Mouse (Mus musculus): ENCODE data around the gene Arap1. TPM values are rescaled to one million over a fixed set of nuclear protein-coding genes. Genes with fewer than 3 reads are reported as not detected.

Gene Arap1
- total and polyA plus RNA-seq, 2 experiments from 2014 or later: 10.5 to 14.3 TPM

- no peaks in the 10 kb centered on the region for H3K9me3 ChIP-seq (ENCODE audit: low read length)
- H3K36me3 ChIP-seq (ENCODE audit: insufficient read depth): no peaks in the 10 kb centered on the region
- TF ChIP-seq CTCF (IDR thresholded peaks at IDR 0.05; ENCODE audit: low read depth): no peak
- H3K27me3 ChIP-seq (ENCODE audit: insufficient read depth, low read length): 0 out of 2 replicates have a peak, but pooled peaks cover 4% of the 10 kb centered on the region
- ATAC-seq: no peak
- H3K4me2 ChIP-seq (ENCODE audit: low read depth): no peak overlapping the region
- no peak overlapping the region for H3K4me3 ChIP-seq (ENCODE audit: low read depth, low read length)
- H3K27ac ChIP-seq (ENCODE audit: low read depth, low read length): no peak overlapping the region
- H3K9ac ChIP-seq: no peak overlapping the region
- no peak for DNase-seq
- 0 out of 2 replicates have a peak, but pooled peaks cover 4% of the 10 kb centered on the region for H3K4me1 ChIP-seq (ENCODE audit: insufficient read depth)
- 65% methylated on average over 4 of the region's 4 CpGs for WGBS
Measured at GRCm38 (mm10) chr7:101318848-101319247, 29.0 kb upstream of the Arap1 start.

GRCm38 (mm10) chr7:101319796-101320195 lies 28.1 kb upstream of the Arap1 start:
- WGBS: 90% methylated on average over 1 of the region's 1 CpGs
- H3K36me3 ChIP-seq (ENCODE audit: insufficient read depth): no peaks in the 10 kb centered on the region
- H3K4me1 ChIP-seq (ENCODE audit: insufficient read depth): 0 out of 2 replicates have a peak, but pooled peaks cover 4% of the 10 kb centered on the region
- 0 out of 2 replicates have a peak, but pooled peaks cover 4% of the 10 kb centered on the region for H3K27me3 ChIP-seq (ENCODE audit: insufficient read depth, low read length)
- ATAC-seq (no peak), DNase-seq (no peak)
- no peak overlapping the region for H3K27ac ChIP-seq (ENCODE audit: low read depth, low read length)
- no peak overlapping the region for H3K4me2 ChIP-seq (ENCODE audit: low read depth)
- no peak overlapping the region for H3K9ac ChIP-seq
- TF ChIP-seq CTCF (IDR thresholded peaks at IDR 0.05; ENCODE audit: low read depth): no peak
- no peaks in the 10 kb centered on the region for H3K9me3 ChIP-seq (ENCODE audit: low read length)
- H3K4me3 ChIP-seq (ENCODE audit: low read depth, low read length): no peak overlapping the region

- Histone ChIP-seq H3K27ac (ENCODE audit: low read depth, low read length) (no peak overlapping the region), H3K36me3 (ENCODE audit: insufficient read depth) (no peaks in the 10 kb centered on the region), H3K27me3 (ENCODE audit: insufficient read depth, low read length) (0 out of 2 replicates have a peak, but pooled peaks cover 4% of the 10 kb centered on the region), H3K4me3 (ENCODE audit: low read depth, low read length) (peak overlapping the region; percentile 74), H3K9ac (peak overlapping the region; percentile 56), H3K4me1 (ENCODE audit: insufficient read depth) (0 out of 2 replicates have a peak, but pooled peaks cover 4% of the 10 kb centered on the region), H3K9me3 (ENCODE audit: low read length) (no peaks in the 10 kb centered on the region), H3K4me2 (ENCODE audit: low read depth) (peak overlapping the region; percentile 98)
- ATAC-seq (peak; percentile 91), DNase-seq (peak; percentile 61)
- no peak for TF ChIP-seq CTCF (IDR thresholded peaks at IDR 0.05; ENCODE audit: low read depth)
- 2% methylated on average over 37 of the region's 37 CpGs for WGBS
Measured at GRCm38 (mm10) chr7:101320399-101321217, 27.3 kb upstream of the Arap1 start.

DNA sequence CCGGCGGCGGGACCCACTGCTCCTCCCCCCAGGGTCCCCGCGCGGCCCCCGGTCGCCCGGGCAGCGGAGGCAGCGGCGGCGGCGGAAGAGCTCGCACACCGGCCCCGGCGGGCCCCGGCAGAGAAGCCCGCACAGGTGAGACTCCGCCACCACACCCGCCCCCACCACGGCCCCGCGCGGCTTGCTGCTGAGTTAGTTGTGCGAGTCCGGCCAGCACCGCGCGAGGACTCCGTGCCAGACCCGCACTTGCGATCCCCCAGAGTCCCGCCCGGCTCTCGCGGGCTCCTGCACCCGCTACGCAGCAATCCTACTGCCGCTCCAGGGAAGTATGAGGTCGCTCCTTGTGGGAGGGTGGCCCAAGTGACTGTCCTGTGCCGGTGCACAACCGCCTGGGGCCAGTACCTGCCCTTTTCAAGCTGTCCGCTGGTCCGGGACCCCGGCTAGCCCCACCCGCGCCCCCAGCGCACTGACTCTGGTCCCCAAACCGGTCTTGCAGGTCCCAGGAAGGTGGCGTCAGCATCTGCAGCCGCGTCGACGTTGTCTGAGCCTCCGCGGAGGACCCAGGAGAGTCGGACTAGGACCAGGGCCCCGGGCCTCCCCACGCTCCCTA lies 26.5 kb upstream of the Arap1 start:
- Histone ChIP-seq H3K27ac (ENCODE audit: low read depth, low read length) (no peak overlapping the region), H3K27me3 (ENCODE audit: insufficient read depth, low read length) (0 out of 2 replicates have a peak, but pooled peaks cover 4% of the 10 kb centered on the region), H3K9me3 (ENCODE audit: low read length) (no peaks in the 10 kb centered on the region), H3K36me3 (ENCODE audit: insufficient read depth) (no peaks in the 10 kb centered on the region), H3K4me1 (ENCODE audit: insufficient read depth) (0 out of 2 replicates have a peak, but pooled peaks cover 4% of the 10 kb centered on the region), H3K9ac (peak overlapping the region; percentile 56), H3K4me2 (ENCODE audit: low read depth) (peak overlapping the region; percentile 98), H3K4me3 (ENCODE audit: low read depth, low read length) (peak overlapping the region; percentile 74)
- ATAC-seq (peak; percentile 75), DNase-seq (peak; percentile 46)
- no peak for TF ChIP-seq CTCF (IDR thresholded peaks at IDR 0.05; ENCODE audit: low read depth)
- WGBS: 4% methylated on average over 47 of the region's 61 CpGs

- no peaks in the 10 kb centered on the region for H3K36me3 ChIP-seq (ENCODE audit: insufficient read depth)
- H3K27me3 ChIP-seq (ENCODE audit: insufficient read depth, low read length): 0 out of 2 replicates have a peak, but pooled peaks cover 4% of the 10 kb centered on the region
- no peak overlapping the region for H3K9ac ChIP-seq
- TF ChIP-seq CTCF (IDR thresholded peaks at IDR 0.05; ENCODE audit: low read depth): no peak
- no peak for DNase-seq
- H3K27ac ChIP-seq (ENCODE audit: low read depth, low read length): no peak overlapping the region
- H3K4me1 ChIP-seq (ENCODE audit: insufficient read depth): 0 out of 2 replicates have a peak, but pooled peaks cover 4% of the 10 kb centered on the region
- H3K4me3 ChIP-seq (ENCODE audit: low read depth, low read length): no peak overlapping the region
- whole genome bisulfite sequencing: 68% methylated on average over 4 of the region's 4 CpGs
- no peak overlapping the region for H3K4me2 ChIP-seq (ENCODE audit: low read depth)
- no peaks in the 10 kb centered on the region for H3K9me3 ChIP-seq (ENCODE audit: low read length)
- ATAC-seq: no peak
Measured at GRCm38 (mm10) chr7:101323141-101323594, 24.7 kb upstream of the Arap1 start.

DNA sequence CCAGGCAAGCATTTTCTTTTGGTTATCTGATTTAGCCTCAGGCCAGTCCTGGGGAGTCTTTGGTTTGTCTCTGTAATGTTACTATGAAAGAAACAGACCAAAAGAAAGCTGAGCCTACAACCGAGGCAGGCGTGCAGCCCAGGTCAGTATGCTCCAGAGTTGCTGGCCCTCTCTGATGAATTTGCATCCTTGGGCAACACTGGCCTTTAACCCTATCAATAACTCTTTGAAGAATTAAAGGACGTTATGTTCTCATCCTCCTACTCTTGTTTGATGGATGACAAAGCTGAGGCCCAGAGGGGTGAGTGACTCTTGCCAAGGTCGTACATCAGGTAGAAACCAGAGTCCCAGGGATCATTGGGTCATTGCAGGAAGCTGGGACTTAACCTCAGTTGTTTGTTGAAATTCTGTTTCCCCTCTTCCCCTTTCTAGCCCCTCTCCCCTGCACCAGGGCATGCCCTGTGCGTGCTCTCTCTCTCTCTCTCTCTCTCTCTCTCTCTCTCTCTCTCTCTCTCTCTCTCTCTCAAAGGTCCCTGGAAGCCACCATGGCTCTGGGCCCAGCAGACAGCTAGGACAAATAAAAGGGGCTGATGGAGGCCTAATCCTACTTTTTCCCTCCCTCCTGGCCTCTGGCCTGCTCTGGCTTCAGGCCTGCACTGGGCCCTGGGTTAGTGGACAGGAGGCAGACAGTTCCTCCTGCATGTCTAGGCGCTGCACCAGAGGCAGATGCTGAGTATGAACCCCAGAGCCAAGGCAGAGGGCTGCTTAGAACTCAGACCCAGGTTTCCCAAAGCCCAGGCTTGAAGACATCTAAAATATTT lies 23.5 kb upstream of the Arap1 start:
- Histone ChIP-seq H3K36me3 (ENCODE audit: insufficient read depth) (no peaks in the 10 kb centered on the region), H3K27ac (ENCODE audit: low read depth, low read length) (no peak overlapping the region), H3K9me3 (ENCODE audit: low read length) (no peaks in the 10 kb centered on the region), H3K4me2 (ENCODE audit: low read depth) (no peak overlapping the region), H3K4me3 (ENCODE audit: low read depth, low read length) (no peak overlapping the region), H3K27me3 (ENCODE audit: insufficient read depth, low read length) (0 out of 2 replicates have a peak, but pooled peaks cover 4% of the 10 kb centered on the region), H3K9ac (no peak overlapping the region), H3K4me1 (ENCODE audit: insufficient read depth) (0 out of 2 replicates have a peak, but pooled peaks cover 13% of the 10 kb centered on the region)
- TF ChIP-seq CTCF (IDR thresholded peaks at IDR 0.05; ENCODE audit: low read depth): no peak
- ATAC-seq (no peak), DNase-seq (peak; percentile 10)
- 62% methylated on average over 6 of the region's 6 CpGs for whole genome bisulfite sequencing
